Mouse (Mus musculus): Measurements from ENCODE around the gene Plac9b. TPM values are rescaled to one million over a fixed set of nuclear protein-coding genes. Genes with fewer than 3 reads are reported as not detected.
"Not testable (repeated sequence)": the region's sequence is repeated elsewhere in the genome, so short reads cannot be mapped to it uniquely, and the experiment has no call there.

Gene Plac9b
- polyA plus RNA-seq, 1 experiment: not detected

- H3K27ac ChIP-seq (ENCODE audit: insufficient read depth, low read depth, low read length); H3K4me1 ChIP-seq (ENCODE audit: control insufficient read depth, insufficient read depth, low read length): not testable (repeated sequence)
These were observed 63.7 kb downstream of the Plac9b start for GRCm38 (mm10) chr14:26118550-26119000.

GRCm38 (mm10) chr14:26118150-26118549 is 64.1 kb downstream of the Plac9b start, which contains the start of gene Duxbl2:
TSS of gene Duxbl2 (plus strand) at chr14:26118349.
- H3K4me1 ChIP-seq (ENCODE audit: control insufficient read depth, insufficient read depth, low read length); H3K4me3 ChIP-seq (ENCODE audit: insufficient read depth, low read length); H3K27ac ChIP-seq (ENCODE audit: insufficient read depth, low read depth, low read length): not testable (repeated sequence)

More at GRCm38 (mm10) chr14:26118550-26119000, 63.7 kb downstream of the Plac9b start:
- H3K4me3 ChIP-seq (ENCODE audit: insufficient read depth, low read length): not testable (repeated sequence)

Other genes starting within 250 kb of the Plac9b start
- not detected in 2 replicates for gene Cphx1, start 244.2 kb downstream of the Plac9b start, polyA plus RNA-seq (2012; ENCODE audit: insufficient read depth, insufficient read length, missing spikeins)
- not detected in 2 replicates for gene Duxbl1, start 203.9 kb downstream of the Plac9b start, polyA plus RNA-seq (2012; ENCODE audit: insufficient read depth, insufficient read length, missing spikeins)
- 1.1 TPM in 1 of 2 replicates, not detected in the other for gene Gm9780, start 139.8 kb downstream of the Plac9b start, polyA plus RNA-seq (2012; ENCODE audit: insufficient read depth, insufficient read length, missing spikeins)
- 11.0 and 15.6 TPM in 2 replicates for gene Tmem254c, start 115.1 kb downstream of the Plac9b start, polyA plus RNA-seq (2012; ENCODE audit: insufficient read depth, insufficient read length, missing spikeins)
- gene Cphx2, start 101.0 kb downstream of the Plac9b start, polyA plus RNA-seq (2012; ENCODE audit: insufficient read depth, insufficient read length, missing spikeins): not detected in 2 replicates
- not detected in 2 replicates for gene Cphx3, start 100.2 kb downstream of the Plac9b start, polyA plus RNA-seq (2012; ENCODE audit: insufficient read depth, insufficient read length, missing spikeins)
- not detected in 2 replicates for gene Duxbl2, start 64.1 kb downstream of the Plac9b start, polyA plus RNA-seq (2012; ENCODE audit: insufficient read depth, insufficient read length, missing spikeins)
- 16.7 and 20.6 TPM in 2 replicates for gene Tmem254b, start 24.6 kb upstream of the Plac9b start, polyA plus RNA-seq (2012; ENCODE audit: insufficient read depth, insufficient read length, missing spikeins)
- not detected in 2 replicates for gene Duxbl3, start 75.5 kb upstream of the Plac9b start, polyA plus RNA-seq (2012; ENCODE audit: insufficient read depth, insufficient read length, missing spikeins)

Data from bone marrow macrophage, adult 2 months (primary cell).